Mouse (Mus musculus): ENCODE results near the gene Gm37240. TPM values are rescaled to one million over a fixed set of nuclear protein-coding genes. Genes with fewer than 3 reads are reported as not detected.

Gm37240 gene
- polyA plus RNA-seq, 1 experiment from 2014 or later = 3.0 TPM

DNA sequence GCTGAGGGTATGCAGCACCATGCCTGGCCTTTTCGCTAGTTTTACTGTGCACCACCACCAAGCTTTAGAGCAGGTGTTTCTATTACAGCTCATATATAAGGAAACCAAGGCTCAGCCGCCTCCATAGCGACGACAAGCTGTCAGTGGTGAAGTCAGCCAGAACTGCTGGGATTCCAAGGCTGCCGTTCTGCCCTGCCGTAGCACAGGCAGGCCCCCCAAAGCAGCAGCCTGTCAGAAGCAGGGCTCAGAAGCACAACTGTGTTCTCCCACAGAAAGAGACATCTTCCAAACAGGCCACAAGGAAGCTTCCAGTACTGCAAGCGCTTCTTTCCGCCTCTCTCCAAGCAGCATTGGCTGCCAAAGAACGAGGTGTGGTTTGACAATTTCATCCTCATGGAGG lies 871.7 kb downstream of the Gm37240 start:
- Histone ChIP-seq H3K4me1 (peaks cover 11% of the 10 kb centered on the region), H3K36me3 (no peaks in the 10 kb centered on the region), H3K27ac (peak overlapping the region; percentile 71; the same call in 1 of the 2 replicates), H3K4me3 (no peak overlapping the region), H3K27me3 (ENCODE audit: insufficient read depth, poor library complexity, severe bottlenecking) (no peaks in the 10 kb centered on the region), H3K9me3 (no peaks in the 10 kb centered on the region)
- DNase-seq (ENCODE audit: low spot score) = no peak
- 40% methylated on average over 9 of the region's 9 CpGs for WGBS

DNA sequence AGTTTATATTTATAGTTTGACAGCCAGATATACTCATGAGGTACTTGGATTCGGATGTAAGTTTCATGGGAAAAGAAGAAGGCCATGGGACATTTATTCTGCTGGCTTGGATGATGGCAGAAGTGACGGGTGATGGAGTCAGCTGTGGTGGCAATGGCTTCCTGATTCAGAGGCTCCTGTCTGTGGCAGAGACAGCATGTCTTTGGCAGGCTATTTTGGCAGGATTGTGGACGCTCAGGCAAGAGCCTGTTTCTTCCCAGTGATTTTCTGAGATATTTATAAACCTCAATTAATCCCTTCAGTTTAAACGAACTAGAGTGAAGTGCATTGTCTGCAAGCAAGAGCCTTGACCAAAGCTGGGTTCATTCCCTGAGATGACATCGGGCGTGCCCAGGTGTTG lies 874.4 kb downstream of the Gm37240 start:
- Histone ChIP-seq H3K27ac (no peak overlapping the region), H3K4me1 (peaks cover 17% of the 10 kb centered on the region), H3K27me3 (ENCODE audit: insufficient read depth, poor library complexity, severe bottlenecking) (no peaks in the 10 kb centered on the region), H3K4me3 (no peak overlapping the region), H3K36me3 (no peaks in the 10 kb centered on the region), H3K9me3 (no peaks in the 10 kb centered on the region)
- WGBS = 86% methylated on average over 6 of the region's 6 CpGs
- DNase-seq (ENCODE audit: low spot score) = no peak

DNA sequence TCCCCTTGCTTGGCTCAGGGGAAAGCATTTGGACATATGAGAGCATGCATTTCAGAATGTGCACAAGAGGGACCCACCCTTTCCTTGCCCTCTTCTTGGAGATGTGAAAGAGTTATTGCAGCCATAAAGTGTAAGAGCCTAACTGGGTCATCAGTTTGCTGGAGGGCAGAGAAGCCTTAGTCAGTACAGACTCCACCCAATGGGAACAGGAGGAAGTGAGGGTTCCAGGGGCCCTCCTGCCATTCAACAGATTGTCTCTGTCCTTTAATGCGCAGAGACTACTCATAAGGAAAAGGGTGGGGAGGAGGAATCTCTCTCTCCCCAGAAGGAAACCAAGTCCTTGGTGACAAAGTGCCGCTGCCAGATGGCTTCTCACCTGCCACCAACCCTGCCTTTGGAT lies 882.1 kb downstream of the Gm37240 start:
- DNase-seq (ENCODE audit: low spot score) = no peak
- H3K36me3 ChIP-seq = no peaks in the 10 kb centered on the region
- H3K27ac ChIP-seq = no peak overlapping the region
- H3K9me3 ChIP-seq = no peaks in the 10 kb centered on the region
- H3K4me3 ChIP-seq = no peak overlapping the region
- peaks cover 6% of the 10 kb centered on the region; the same call in 1 of the 2 replicates for H3K4me1 ChIP-seq
- no peaks in the 10 kb centered on the region for H3K27me3 ChIP-seq (ENCODE audit: insufficient read depth, poor library complexity, severe bottlenecking)
- WGBS = 78% methylated on average over 2 of the region's 2 CpGs

DNA sequence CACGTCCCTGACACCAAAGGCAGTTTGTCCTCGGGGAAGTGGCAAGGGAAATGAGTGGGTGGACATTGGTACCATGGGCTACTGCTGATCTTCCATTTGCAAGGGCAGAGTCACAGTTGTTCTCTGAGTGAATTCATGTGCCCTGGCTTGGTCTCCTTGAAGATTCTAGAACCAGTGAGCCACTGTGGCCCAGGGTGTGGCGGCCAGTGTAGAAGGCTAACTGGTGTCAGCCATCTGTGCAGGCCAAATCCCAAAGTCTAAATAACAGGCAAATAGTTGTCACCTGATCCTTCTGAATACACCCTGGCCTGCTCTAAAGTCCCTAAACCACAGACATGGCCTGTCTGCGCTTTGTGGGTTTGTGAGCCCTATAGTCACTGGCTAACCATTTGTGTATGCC lies 898.4 kb downstream of the Gm37240 start:
- Histone ChIP-seq H3K4me3 (no peak overlapping the region), H3K9me3 (no peaks in the 10 kb centered on the region), H3K36me3 (no peaks in the 10 kb centered on the region), H3K4me1 (no peaks in the 10 kb centered on the region), H3K27ac (no peak overlapping the region), H3K27me3 (ENCODE audit: insufficient read depth, poor library complexity, severe bottlenecking) (no peaks in the 10 kb centered on the region)
- DNase-seq (ENCODE audit: low spot score) = no peak
- WGBS = 85% methylated on average over 4 of the region's 4 CpGs

DNA sequence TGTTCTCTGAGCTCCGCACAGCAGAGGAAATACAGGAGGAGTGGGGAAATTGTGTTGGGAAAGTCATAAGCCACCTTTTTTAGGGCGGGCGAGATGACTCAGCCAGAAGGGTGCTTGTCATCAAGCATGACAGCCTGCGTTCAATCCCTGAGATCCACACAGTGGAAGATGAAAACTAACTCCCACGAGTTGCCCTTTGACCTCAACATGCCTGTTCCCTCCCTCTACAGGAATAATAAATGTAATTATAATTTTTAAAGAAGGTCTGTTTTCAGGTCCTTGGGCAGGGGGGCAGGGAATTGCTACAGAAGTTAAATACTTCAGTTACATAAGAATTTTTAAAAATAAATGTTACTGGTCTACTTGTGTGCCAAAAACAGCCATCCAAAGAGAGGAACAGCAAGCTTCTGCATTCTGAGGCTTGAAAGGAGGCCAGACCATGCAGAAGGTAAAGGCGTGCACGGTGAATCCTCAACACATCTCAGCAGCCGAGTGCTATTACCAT lies 902.1 kb downstream of the Gm37240 start:
- H3K9me3 ChIP-seq = no peaks in the 10 kb centered on the region
- no peak for DNase-seq (ENCODE audit: low spot score)
- no peak overlapping the region for H3K4me3 ChIP-seq
- H3K27ac ChIP-seq = no peak overlapping the region
- H3K36me3 ChIP-seq = peaks cover 2% of the 10 kb centered on the region; the same call in 1 of the 2 replicates
- H3K4me1 ChIP-seq = no peaks in the 10 kb centered on the region
- 84% methylated on average over 8 of the region's 8 CpGs for WGBS
- H3K27me3 ChIP-seq (ENCODE audit: insufficient read depth, poor library complexity, severe bottlenecking) = no peaks in the 10 kb centered on the region

DNA sequence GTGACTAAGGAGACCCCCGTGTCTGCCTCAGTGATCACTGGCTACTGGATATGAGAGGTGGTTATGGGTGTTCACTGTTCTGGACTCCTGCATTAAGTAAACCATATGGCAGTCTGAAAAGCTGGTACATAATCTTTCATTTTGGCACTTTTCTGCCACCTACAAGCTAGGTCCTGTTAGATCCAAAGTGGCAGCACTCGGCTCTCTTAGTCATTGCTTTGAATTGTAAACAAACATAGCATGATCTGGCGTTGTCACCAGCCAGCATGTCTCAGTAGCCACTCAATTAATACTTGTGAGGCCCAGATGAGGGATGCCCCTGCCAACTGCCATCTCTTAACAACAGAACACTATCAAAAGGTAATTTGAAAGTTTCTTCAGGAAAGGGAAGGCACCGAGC lies 904.6 kb downstream of the Gm37240 start:
- no peaks in the 10 kb centered on the region for H3K27me3 ChIP-seq (ENCODE audit: insufficient read depth, poor library complexity, severe bottlenecking)
- WGBS = 74% methylated on average over 4 of the region's 4 CpGs
- peak; percentile 51 for DNase-seq (ENCODE audit: low spot score)
- no peak overlapping the region for H3K27ac ChIP-seq
- H3K36me3 ChIP-seq = peaks cover 8% of the 10 kb centered on the region; the same call in 1 of the 2 replicates
- no peaks in the 10 kb centered on the region for H3K4me1 ChIP-seq
- H3K9me3 ChIP-seq = no peaks in the 10 kb centered on the region
- H3K4me3 ChIP-seq = no peak overlapping the region

DNA sequence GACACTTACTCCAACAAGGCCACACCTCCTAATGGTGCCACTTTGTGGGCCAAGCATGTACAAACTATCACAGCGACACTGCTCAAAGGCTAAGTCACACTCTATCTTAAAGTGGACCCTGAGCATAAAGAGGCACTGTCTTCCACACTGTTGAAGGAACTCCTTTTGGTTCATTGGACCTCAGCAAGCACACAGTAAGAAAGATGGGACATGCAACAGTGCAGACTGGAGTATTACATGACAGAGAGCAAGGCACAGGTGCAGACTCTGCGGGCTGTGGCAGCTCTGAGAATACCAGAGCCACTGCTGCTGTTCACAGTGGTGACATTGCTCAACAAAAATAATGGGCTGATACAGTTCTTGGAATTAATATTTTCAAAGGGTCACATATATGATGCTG lies 907.2 kb downstream of the Gm37240 start:
- 98% methylated on average over 2 of the region's 2 CpGs for WGBS
- Histone ChIP-seq H3K27ac (no peak overlapping the region), H3K4me1 (no peaks in the 10 kb centered on the region), H3K36me3 (peaks cover 17% of the 10 kb centered on the region; the same call in 1 of the 2 replicates), H3K27me3 (ENCODE audit: insufficient read depth, poor library complexity, severe bottlenecking) (no peaks in the 10 kb centered on the region), H3K9me3 (no peaks in the 10 kb centered on the region), H3K4me3 (no peak overlapping the region)
- no peak for DNase-seq (ENCODE audit: low spot score)

DNA sequence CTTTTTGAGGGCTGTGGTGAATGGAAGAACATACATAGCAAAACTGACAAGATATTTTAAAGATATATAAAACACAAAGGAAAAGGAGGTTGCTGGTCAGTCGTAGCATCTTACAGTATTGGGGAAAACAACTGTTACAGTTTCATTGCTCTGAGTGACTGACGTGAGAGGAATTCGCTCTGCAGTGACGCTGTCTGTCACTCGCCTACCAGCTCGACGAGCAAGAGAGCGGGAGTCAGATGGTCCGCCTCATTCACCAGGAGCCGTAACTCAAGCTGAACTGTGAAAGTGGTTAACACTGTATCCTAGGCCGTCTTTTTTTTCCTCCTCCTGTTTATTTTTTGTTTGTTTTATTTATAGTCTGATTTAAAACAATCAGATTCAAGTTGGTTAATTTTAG lies 908.6 kb downstream of the Gm37240 start:
- peaks cover 22% of the 10 kb centered on the region; the same call in 1 of the 2 replicates for H3K36me3 ChIP-seq
- no peak for DNase-seq (ENCODE audit: low spot score)
- 81% methylated on average over 11 of the region's 11 CpGs for WGBS
- no peaks in the 10 kb centered on the region for H3K27me3 ChIP-seq (ENCODE audit: insufficient read depth, poor library complexity, severe bottlenecking)
- H3K9me3 ChIP-seq = no peaks in the 10 kb centered on the region
- no peaks in the 10 kb centered on the region for H3K4me1 ChIP-seq
- H3K27ac ChIP-seq = no peak overlapping the region
- H3K4me3 ChIP-seq = no peak overlapping the region

DNA sequence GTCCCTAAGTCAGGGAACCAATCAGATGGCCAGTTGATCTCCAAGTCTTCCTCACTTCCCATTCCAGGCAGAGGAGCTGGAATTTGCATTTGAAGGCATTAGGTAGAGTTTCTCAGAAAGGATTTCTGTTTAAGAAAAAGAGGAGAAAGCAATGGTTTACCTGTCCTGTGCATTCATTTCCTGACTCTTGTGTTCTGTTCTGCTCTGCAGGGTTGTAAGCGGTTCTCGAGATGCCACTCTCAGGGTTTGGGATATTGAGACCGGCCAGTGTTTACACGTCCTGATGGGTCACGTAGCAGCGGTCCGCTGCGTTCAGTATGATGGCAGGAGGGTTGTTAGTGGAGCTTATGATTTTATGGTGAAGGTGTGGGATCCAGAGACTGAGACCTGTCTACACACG lies 913.1 kb downstream of the Gm37240 start:
- Histone ChIP-seq H3K27ac (no peak overlapping the region), H3K9me3 (no peaks in the 10 kb centered on the region), H3K27me3 (ENCODE audit: insufficient read depth, poor library complexity, severe bottlenecking) (no peaks in the 10 kb centered on the region), H3K4me1 (no peaks in the 10 kb centered on the region), H3K36me3 (peaks cover 35% of the 10 kb centered on the region), H3K4me3 (no peak overlapping the region)
- WGBS = 95% methylated on average over 9 of the region's 9 CpGs
- no peak for DNase-seq (ENCODE audit: low spot score)

DNA sequence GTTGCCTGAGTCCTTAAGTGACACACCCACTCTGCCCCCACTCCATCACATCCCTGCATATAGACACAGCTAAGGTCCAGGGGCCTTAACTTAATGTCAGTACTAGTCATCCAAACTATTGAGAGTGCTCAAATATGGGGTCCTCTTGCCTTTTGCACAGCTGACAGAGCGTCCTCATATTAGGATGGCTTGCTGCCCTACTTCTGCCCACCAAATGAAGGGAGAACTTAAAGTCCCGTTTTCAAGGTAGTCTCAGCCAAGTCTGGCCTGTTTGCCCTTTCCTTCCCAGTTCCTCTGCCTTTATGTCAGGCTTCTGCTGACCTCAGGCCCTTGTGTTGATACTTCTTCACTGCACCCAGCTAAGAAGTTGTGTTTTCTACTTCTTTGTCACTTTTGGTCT lies 914.4 kb downstream of the Gm37240 start:
- H3K27ac ChIP-seq = no peak overlapping the region
- H3K9me3 ChIP-seq = no peaks in the 10 kb centered on the region
- WGBS = 86% methylated on average over 2 of the region's 2 CpGs
- no peaks in the 10 kb centered on the region for H3K4me1 ChIP-seq
- H3K27me3 ChIP-seq (ENCODE audit: insufficient read depth, poor library complexity, severe bottlenecking) = no peaks in the 10 kb centered on the region
- no peak for DNase-seq (ENCODE audit: low spot score)
- H3K4me3 ChIP-seq = no peak overlapping the region
- peaks cover 38% of the 10 kb centered on the region for H3K36me3 ChIP-seq

DNA sequence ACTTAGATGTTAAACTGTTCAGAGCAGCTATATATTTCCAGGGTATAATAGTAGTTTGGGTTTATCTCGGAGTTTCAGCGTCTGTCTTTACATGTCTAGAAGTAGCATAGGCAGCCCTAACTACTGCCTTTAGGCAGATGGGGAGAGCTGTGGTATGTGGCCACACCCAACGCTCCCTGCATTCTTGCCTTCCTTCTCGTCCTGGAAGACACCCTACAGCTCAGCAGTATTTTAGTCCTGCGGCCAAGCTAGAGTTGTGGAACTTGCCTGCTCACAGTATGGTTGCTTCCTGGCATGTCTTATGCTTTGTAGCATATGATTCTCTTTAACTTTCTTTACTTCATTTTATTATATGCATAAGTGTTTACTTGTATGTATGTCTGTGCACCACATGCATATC lies 915.8 kb downstream of the Gm37240 start:
- Histone ChIP-seq H3K27ac (no peak overlapping the region), H3K4me3 (no peak overlapping the region), H3K9me3 (no peaks in the 10 kb centered on the region), H3K4me1 (no peaks in the 10 kb centered on the region), H3K36me3 (peaks cover 35% of the 10 kb centered on the region), H3K27me3 (ENCODE audit: insufficient read depth, poor library complexity, severe bottlenecking) (no peaks in the 10 kb centered on the region)
- no peak for DNase-seq (ENCODE audit: low spot score)
- WGBS = 68% methylated on average over 5 of the region's 5 CpGs

DNA sequence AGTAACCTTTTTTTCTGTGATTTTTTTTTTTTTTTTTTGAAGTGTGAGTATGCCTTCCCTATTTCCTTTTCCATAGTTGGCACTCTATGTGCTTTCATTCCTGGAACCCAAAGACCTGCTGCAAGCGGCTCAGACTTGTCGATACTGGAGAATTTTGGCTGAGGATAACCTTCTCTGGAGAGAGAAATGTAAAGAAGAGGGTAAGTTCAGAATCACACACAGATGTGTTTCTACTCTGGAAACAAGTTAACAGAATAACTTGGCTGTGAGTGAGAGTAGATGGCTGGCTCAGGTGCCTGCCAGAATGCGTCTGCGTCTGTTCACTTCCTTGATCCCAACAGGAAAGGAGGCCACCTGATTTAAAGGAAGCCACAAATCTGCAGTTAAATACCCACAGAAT lies 920.0 kb downstream of the Gm37240 start:
- H3K27me3 ChIP-seq (ENCODE audit: insufficient read depth, poor library complexity, severe bottlenecking) = no peaks in the 10 kb centered on the region
- H3K9me3 ChIP-seq = no peaks in the 10 kb centered on the region
- H3K36me3 ChIP-seq = peaks cover 21% of the 10 kb centered on the region; the same call in 1 of the 2 replicates
- DNase-seq (ENCODE audit: low spot score) = no peak
- no peak overlapping the region for H3K27ac ChIP-seq
- H3K4me1 ChIP-seq = no peaks in the 10 kb centered on the region
- 93% methylated on average over 4 of the region's 4 CpGs for WGBS
- no peak overlapping the region for H3K4me3 ChIP-seq

DNA sequence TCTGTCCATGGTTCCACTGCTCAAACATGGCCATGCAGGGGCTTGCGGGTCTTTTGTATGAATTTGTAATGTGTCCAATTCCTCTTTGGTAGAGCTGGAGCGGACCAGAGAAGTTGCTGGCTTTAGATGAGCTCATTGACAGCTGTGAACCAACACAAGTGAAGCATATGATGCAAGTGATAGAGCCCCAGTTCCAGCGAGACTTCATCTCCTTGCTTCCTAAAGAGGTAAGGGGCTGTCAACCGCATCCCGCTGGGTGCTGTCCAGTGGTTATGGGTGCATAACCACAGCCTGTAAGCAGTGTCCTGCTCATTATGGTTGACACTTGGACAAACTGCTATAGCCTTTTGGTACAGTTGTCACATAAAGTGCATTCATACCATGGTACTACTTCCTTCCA lies 922.2 kb downstream of the Gm37240 start:
- Histone ChIP-seq H3K9me3 (no peaks in the 10 kb centered on the region), H3K4me1 (no peaks in the 10 kb centered on the region), H3K4me3 (no peak overlapping the region), H3K36me3 (peaks cover 22% of the 10 kb centered on the region), H3K27me3 (ENCODE audit: insufficient read depth, poor library complexity, severe bottlenecking) (no peaks in the 10 kb centered on the region), H3K27ac (no peak overlapping the region)
- 92% methylated on average over 5 of the region's 5 CpGs for WGBS
- no peak for DNase-seq (ENCODE audit: low spot score)

DNA sequence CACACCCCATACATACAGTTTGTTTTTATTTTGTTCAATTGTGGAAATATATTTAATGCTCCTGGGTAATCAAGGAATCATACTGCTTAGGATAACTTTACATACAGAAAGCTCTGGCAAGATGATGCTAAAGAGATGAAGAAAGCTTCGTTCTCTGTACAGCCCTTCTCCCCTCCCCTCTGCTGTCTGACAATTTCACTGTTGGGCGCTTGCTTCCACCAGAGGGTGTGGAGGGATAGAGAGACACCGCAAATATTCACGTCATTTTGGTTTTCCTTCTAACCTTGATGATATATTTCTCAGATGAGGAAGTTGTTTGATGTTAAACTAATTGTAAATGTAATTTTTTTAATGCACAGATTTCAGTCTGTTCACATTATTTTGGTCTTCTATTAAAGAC lies 931.5 kb downstream of the Gm37240 start:
- Histone ChIP-seq H3K4me1 (peaks cover 9% of the 10 kb centered on the region), H3K27ac (no peak overlapping the region), H3K9me3 (no peaks in the 10 kb centered on the region), H3K4me3 (no peak overlapping the region), H3K36me3 (peaks cover 5% of the 10 kb centered on the region), H3K27me3 (ENCODE audit: insufficient read depth, poor library complexity, severe bottlenecking) (no peaks in the 10 kb centered on the region)
- no peak for DNase-seq (ENCODE audit: low spot score)
- WGBS = 85% methylated on average over 4 of the region's 4 CpGs
